Mouse (Mus musculus): Measurements from ENCODE around the gene Ldb1.

Ldb1 gene

GRCm38 (mm10) chr19:46044993-46045695 lies at the start of gene Ldb1:
Gene Ldb1 (minus strand): TSS chr19:46045214.
- peak; percentile 74 to 88 for DNase-seq (ENCODE audit: low spot score in 2 of 2)

- DNase-seq (ENCODE audit: low spot score in 2 of 2): no peak
Measured at GRCm38 (mm10) chr19:46094144-46094543, 49.1 kb upstream of the Ldb1 start.

- DNase-seq (ENCODE audit: low spot score in 2 of 2): no peak
Measured at GRCm38 (mm10) chr19:46091641-46092040, 46.6 kb upstream of the Ldb1 start.

- peak in 1 of 2 experiments; percentile 30 for DNase-seq (ENCODE audit: low spot score in 2 of 2)
Measured at GRCm38 (mm10) chr19:46087871-46088270, 42.9 kb upstream of the Ldb1 start.

GRCm38 (mm10) chr19:46086337-46086736 lies 41.3 kb upstream of the Ldb1 start:
- DNase-seq (ENCODE audit: low spot score in 2 of 2): peak in 1 of 2 experiments; percentile 30

GRCm38 (mm10) chr19:46085185-46085584 lies 40.2 kb upstream of the Ldb1 start:
- no peak for DNase-seq (ENCODE audit: low spot score in 2 of 2)

GRCm38 (mm10) chr19:46078535-46078934 lies 33.5 kb upstream of the Ldb1 start:
- no peak for DNase-seq (ENCODE audit: low spot score in 2 of 2)

GRCm38 (mm10) chr19:46075616-46076607 lies 30.9 kb upstream of the Ldb1 start, which contains the start of gene Nolc1:
Gene Nolc1 (plus strand): TSS chr19:46075863.
- peak; percentile 99 for DNase-seq (ENCODE audit: low spot score in 2 of 2)

- DNase-seq (ENCODE audit: low spot score in 2 of 2): no peak
Measured at GRCm38 (mm10) chr19:46074266-46074665, 29.3 kb upstream of the Ldb1 start.

GRCm38 (mm10) chr19:46073285-46073684 lies 28.3 kb upstream of the Ldb1 start:
- DNase-seq (ENCODE audit: low spot score in 2 of 2): no peak

- DNase-seq (ENCODE audit: low spot score in 2 of 2): no peak
Measured at GRCm38 (mm10) chr19:46068054-46068453, 23.0 kb upstream of the Ldb1 start.

- no peak for DNase-seq (ENCODE audit: low spot score in 2 of 2)
Measured at GRCm38 (mm10) chr19:46060845-46061244, 15.8 kb upstream of the Ldb1 start.

GRCm38 (mm10) chr19:46058466-46058865 lies 13.5 kb upstream of the Ldb1 start:
- no peak for DNase-seq (ENCODE audit: low spot score in 2 of 2)

GRCm38 (mm10) chr19:46056947-46057607 lies 12.1 kb upstream of the Ldb1 start:
- DNase-seq (ENCODE audit: low spot score in 2 of 2): peak; percentile 73 to 81

GRCm38 (mm10) chr19:46056388-46056946 lies 11.5 kb upstream of the Ldb1 start:
- peak; percentile 89 to 92 for DNase-seq (ENCODE audit: low spot score in 2 of 2)

- peak in 1 of 2 experiments; percentile 39 for DNase-seq (ENCODE audit: low spot score in 2 of 2)
Measured at GRCm38 (mm10) chr19:46055752-46056387, 10.9 kb upstream of the Ldb1 start.

GRCm38 (mm10) chr19:46050462-46050861 lies 5.4 kb upstream of the Ldb1 start:
- no peak for DNase-seq (ENCODE audit: low spot score in 2 of 2)

- no peak for DNase-seq (ENCODE audit: low spot score in 2 of 2)
Measured at GRCm38 (mm10) chr19:46049129-46049528, 4.1 kb upstream of the Ldb1 start.

- no peak for DNase-seq (ENCODE audit: low spot score in 2 of 2)
Measured at GRCm38 (mm10) chr19:46047426-46047825, 2.4 kb upstream of the Ldb1 start.

GRCm38 (mm10) chr19:46046621-46047025 lies 1.6 kb upstream of the Ldb1 start:
- DNase-seq (ENCODE audit: low spot score in 2 of 2): no peak

GRCm38 (mm10) chr19:46045696-46046311 lies 790 bp upstream of the Ldb1 start:
- peak in 1 of 2 experiments; percentile 51 for DNase-seq (ENCODE audit: low spot score in 2 of 2)

All from urinary bladder, postnatal 36 days (tissue).